Mouse (Mus musculus) gonadal fat pad, adult 2 months (tissue): ENCODE data around the gene Eloa. TPM values are rescaled to one million over a fixed set of nuclear protein-coding genes. Genes with fewer than 3 reads are reported as not detected.

ENCODE experiments used
- DNase-seq: peaks from one replicate; pipeline ENCODE4 v3.0.0-alpha.2; 2012; ENCODE audit warnings: low read depth
- polyA plus RNA-seq: library from polyadenylated mRNA; depleted of rRNA; stranded (reverse); fragments of >200 nt; gene quantifications from 2 replicates; pipeline ENCODE4 v1.2.3, GENCODE M21; 2012

Eloa gene
- polyA plus RNA-seq, 1 experiment, result 17.9 TPM

GRCm38 (mm10) chr4:136030968-136031909, 9.7 kb upstream of the Eloa start:
- no peak for DNase-seq

GRCm38 (mm10) chr4:136028689-136029088, 7.1 kb upstream of the Eloa start:
- no peak for DNase-seq

DNA sequence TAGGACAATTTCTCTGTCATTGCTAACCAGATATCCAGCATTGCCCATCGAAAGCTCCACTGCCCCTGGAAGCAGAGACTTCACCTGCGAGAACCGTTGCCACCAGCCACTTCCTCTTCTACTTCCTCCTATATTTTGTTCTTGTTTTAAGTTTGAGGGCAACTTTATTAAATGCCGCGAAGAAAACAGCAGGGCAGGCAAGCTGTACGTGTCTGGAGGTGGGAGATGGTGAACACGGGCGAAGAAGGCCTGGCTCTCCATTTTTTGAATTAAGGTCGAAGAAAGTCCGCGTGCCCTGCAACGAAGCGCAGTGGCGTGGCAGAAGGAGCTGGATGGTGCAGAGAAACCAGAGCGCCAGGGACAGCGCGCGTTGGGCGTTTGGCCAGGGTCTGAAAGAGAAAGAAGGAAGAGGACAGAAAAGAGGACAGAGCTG, 6.6 kb upstream of the Eloa start:
- no peak for DNase-seq

DNA sequence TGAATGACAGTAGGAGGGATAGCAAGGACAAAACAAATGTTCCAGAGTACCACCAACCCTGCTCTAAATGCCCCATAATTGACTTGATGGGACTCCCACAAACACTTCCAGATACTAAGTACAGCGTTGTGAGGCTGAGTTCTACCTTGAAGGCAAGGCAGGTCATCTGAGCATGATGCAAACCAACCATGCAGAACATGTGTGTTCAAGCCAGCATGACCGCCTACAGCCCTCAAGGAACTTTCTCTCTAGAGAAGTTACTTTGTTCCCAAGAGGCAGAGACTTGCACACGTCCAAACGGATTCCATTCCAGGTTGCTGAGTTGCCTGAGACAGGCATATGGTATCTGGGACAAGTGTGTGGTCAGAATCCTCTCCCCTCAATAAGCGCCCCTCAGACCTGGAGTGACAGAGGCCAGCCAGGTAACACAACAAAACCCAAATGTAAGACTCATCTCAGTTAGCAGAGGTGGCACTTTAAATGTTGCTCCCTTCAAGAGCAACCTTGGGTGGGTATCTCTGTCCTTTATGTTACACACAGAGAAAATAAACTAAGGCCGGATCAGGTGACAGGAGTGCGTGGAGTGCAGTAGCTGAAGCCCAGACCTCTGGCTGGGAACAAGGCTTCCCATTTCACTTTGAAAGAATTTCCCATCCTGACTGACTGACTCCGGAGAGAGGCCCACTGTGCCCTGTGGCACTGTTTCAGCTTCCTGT, 6.0 kb upstream of the Eloa start:
- DNase-seq, result no peak

DNA sequence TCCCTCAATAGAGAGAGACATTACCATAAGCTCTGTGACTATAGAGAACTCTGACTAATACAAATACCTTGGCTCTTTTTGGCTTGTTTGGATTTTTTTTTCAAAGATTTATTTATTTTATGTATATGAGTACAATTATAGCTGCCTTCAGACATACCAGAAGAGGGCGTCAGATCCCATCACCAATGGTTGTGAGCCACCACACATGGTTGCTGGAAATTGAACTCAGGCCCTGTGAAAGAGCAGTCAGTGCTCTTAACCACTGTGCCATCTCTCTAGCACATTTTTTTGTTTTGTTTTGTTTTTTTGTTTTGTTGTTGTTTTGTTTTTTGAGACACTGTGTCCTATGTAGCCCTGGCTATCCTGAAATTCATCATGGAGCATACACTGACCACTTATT, 3.8 kb upstream of the Eloa start:
- no peak for DNase-seq

DNA sequence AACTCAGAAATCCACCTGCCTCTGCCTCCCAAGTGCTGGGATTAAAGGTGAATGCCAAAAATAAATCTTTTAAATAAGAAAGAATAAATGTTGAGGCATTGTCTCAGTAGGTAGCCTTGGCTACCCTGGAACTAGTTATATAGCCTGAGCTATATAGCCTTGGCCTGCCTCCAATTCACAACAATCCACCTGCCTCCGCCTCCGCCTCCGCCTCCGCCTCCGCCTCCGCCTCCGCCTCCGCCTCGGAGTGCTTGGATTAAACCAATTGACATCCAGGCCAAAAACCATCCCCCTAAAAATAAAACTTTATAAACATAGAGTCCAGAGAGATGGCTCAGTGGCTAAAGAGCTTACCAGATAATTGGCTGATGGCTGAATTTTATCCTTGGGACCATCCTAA, 1.4 kb upstream of the Eloa start:
- no peak for DNase-seq

- DNase-seq, result no peak
Observed at GRCm38 (mm10) chr4:136020743-136021548, 617 bp downstream of the Eloa start.

- DNase-seq, result no peak
Observed at GRCm38 (mm10) chr4:136016059-136016602, 5.4 kb downstream of the Eloa start.

- DNase-seq, result no peak
Observed at GRCm38 (mm10) chr4:136010586-136010985, 11.0 kb downstream of the Eloa start.

- DNase-seq, result no peak
Observed at GRCm38 (mm10) chr4:136008782-136009447, 12.6 kb downstream of the Eloa start.

DNA sequence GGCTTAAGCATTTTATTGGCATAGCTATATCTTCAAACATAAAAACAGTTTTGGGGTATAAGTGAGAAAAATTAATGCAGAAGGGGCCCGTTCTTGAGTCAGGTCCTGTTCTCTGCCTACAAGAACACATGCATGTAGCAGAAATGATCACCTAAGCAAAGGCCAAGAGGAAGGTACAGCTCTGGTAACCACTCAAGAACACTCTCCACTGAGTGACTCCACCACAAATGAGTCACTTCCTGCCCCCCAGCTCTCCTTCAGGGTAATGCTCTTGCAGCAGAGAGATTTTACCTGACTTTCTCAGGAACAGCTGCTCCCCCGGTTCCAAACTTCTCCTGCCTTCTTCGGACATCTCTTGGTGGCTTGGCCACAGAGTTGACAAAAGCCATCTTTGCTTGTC, 14.7 kb downstream of the Eloa start:
- no peak for DNase-seq

DNA sequence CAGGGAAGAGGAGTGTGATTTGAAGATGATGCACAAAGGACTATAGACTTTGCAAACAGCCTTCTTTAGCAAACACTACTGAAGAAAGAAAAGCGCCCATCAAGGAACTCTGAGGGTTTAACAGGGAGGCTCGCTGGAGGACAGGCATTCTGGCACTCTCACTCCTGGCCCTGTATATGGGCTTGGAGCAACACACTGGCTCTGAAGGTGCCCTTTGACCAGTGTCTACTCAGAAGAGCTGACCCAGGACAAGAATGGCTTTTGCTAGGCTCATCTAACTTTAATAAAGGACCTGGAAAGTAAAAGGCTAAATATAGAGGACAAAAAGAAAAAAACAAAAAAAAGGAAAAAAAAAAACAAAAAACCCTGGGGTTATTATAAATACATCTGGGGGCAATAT, 16.6 kb downstream of the Eloa start:
- no peak for DNase-seq

GRCm38 (mm10) chr4:136004107-136004675, 17.4 kb downstream of the Eloa start:
- no peak for DNase-seq

GRCm38 (mm10) chr4:135995118-135995517, 26.4 kb downstream of the Eloa start:
- no peak for DNase-seq

- DNase-seq, result no peak
Observed at GRCm38 (mm10) chr4:135993941-135994340, 27.6 kb downstream of the Eloa start.

GRCm38 (mm10) chr4:135987714-135988113, 33.8 kb downstream of the Eloa start:
- DNase-seq, result no peak

DNA sequence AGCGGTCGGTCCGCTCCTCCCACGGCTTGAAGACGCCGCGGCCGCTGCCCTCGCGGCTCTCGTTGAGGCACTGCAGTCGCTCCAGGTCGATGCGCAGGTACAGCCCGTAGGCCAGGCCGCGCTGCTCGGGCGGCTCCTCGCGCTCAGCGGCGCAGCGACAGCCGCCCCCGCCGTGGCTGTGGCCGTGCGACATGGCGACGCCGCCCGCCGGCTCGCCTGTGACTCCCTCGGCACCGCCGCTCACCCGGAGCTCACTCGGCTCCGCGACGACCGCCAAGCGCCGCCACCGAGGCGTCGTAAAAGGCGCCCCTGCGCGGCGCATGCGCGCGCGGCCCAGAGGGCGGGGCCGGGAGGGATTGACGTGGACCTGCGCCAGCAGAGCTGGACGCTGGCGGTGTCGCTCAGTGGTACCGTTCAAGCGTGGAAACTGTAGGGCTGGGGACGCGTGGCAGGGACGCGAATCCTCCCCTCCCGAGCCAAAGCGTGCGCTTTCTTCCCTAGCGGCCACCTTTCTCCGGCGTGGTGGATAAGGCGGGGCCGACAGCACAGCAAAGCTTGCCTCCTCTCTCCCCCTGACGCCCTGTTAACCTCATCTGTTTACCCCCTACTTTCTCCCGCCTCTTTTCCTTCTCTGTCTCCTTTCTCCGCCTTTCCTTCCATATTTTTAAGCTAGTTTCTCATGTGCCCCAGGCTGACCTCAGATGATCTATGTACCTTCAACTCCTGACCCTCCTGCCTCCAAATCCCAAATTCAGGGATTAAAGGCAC, 34.4 kb downstream of the Eloa start, which contains the start of gene Pithd1:
TSS of gene Pithd1 (minus strand) at position 322 of the 768 bp plus-strand sequence.
- DNase-seq, result no peak

DNA sequence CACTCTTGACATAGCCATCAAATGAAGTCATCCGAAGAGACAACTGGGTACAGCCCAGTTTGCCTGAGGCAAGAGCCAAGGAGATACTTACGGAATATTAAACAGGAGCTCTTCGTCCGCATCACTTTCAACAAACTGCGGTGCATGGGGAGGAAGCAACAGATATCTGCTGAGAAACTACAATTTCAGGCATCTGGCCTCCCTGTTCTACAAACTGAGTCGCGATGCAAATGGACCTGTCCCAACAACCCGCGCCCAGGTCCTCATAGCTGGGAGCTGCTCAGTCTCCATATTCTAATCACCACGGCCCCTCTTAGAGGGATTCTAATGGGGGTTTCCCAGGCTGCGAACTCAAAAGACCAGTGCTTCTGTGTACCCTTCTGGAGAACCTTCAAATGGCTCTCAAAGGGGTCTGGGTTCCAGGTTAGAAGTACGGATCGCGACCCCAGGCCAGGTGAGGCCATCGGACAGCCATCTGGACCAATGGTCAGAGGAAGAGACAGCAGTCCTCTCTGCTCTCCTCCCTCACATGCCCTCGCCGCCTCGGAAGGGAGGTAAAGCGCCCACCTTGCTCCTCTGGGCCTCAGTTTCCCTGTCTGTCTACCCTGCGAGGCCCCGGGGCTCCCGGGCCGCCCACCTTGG, 35.1 kb downstream of the Eloa start:
- DNase-seq, result no peak

DNA sequence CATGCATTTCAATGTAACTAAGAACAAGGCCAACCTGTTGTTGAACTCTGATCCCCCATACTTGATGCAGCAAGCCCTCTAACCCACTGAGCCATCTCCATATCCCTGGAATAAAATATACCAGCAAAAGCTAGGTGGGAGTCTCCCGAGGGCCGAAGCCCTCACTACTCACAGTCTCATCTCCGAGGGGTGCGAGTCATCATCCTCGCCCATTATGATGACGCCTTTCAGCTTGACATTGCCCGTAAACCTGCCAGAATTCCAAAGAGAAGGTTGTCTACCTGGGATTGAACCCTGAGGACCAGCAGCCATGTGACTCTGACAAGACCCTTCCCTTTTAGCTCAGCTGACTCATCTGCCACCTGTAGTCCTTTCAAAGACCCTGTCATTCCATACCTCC, 35.8 kb downstream of the Eloa start:
- no peak for DNase-seq

GRCm38 (mm10) chr4:135985193-135985592, 36.4 kb downstream of the Eloa start:
- DNase-seq, result no peak
